Mouse (Mus musculus) forebrain, embryonic 14.5 days (tissue): ENCODE data around the gene Abcb6. TPM values are rescaled to one million over a fixed set of nuclear protein-coding genes. Genes with fewer than 3 reads are reported as not detected.
A peak's percentile ranks its signal among the peaks of the same experiment; 100 is the strongest.

ENCODE experiments used
- ATAC-seq: fragments of 200-750 bp; cut with Nextera tagmentation; 2 replicates; pipeline ENCODE4 v1.8.0; 2017; ENCODE audit warnings: mild to moderate bottlenecking, moderate library complexity
- DNase-seq: peaks from one replicate; pipeline ENCODE4 v3.0.0-alpha.2; 2015; ENCODE audit warnings: low spot score
- H3K27ac ChIP-seq: fragments of 300-500 bp; sonication (generic); 2 replicates; pipeline ENCODE4 v1.5.1; 2014; ENCODE audit warnings: low read depth, mild to moderate bottlenecking, control low read depth, low read length, moderate library complexity
- H3K27me3 ChIP-seq: fragments of 300-500 bp; sonication (generic); replicated peaks from 2 replicates; pipeline ENCODE4 v1.6.1; 2014; ENCODE audit warnings: low read length, control low read depth, mixed read lengths; ENCODE audit not compliant: control insufficient read depth, insufficient read depth
- H3K36me3 ChIP-seq: fragments of 300-500 bp; sonication (generic); 2 replicates; pipeline ENCODE4 v1.6.1; 2014; ENCODE audit warnings: low read length, control low read depth; ENCODE audit not compliant: control insufficient read depth, insufficient read depth
- H3K4me1 ChIP-seq: fragments of 300-500 bp; sonication (generic); 2 replicates; pipeline ENCODE4 v1.6.1; 2014; ENCODE audit warnings: antibody characterized with exemption, low read length, control low read depth; ENCODE audit not compliant: control insufficient read depth, insufficient read depth
- H3K4me2 ChIP-seq: fragments of 300-500 bp; sonication (generic); 2 replicates; pipeline ENCODE4 v1.6.1; 2014; ENCODE audit warnings: mild to moderate bottlenecking, control low read depth, low read length
- H3K4me3 ChIP-seq: fragments of 300-500 bp; sonication (generic); 2 replicates; pipeline ENCODE4 v1.5.1; 2014; ENCODE audit warnings: low read depth, low read length, control low read depth
- H3K9ac ChIP-seq: fragments of 300-500 bp; sonication (generic); 2 replicates; pipeline ENCODE4 v1.6.1; 2014; ENCODE audit warnings: mild to moderate bottlenecking, low read length, control low read depth, moderate library complexity
- H3K9me3 ChIP-seq: fragments of 300-500 bp; sonication (generic); replicated peaks from 2 replicates; pipeline ENCODE4 v1.6.1; 2016; ENCODE audit warnings: low read length, control low read depth, mixed read lengths; ENCODE audit not compliant: control insufficient read depth
- WGBS: fragments of 180-500 bp; shearing (Covaris S2); extraction: QIAGEN DNeasy Blood & Tissue Kit; methylation state at CpG from one replicate; pipeline ENCODE4 v1.1.7; 2014; 5-methylcytosine and 5-hydroxymethylcytosine counted together
- polyA plus RNA-seq: library from polyadenylated mRNA; unstranded; fragments of >200 nt; fragmentation: Nextera tagmentation; extraction: Ambion mirVana; gene quantifications from 2 replicates; pipeline ENCODE4 v1.2.1, GENCODE M21; 2014

Abcb6 gene
- polyA plus RNA-seq, 1 experiment from 2014 or later: 26.2 TPM

GRCm38 (mm10) chr1:75190577-75190976 is 10.4 kb upstream of the Abcb6 start:
- H3K27me3 ChIP-seq: no peaks in the 10 kb centered on the region
- peaks cover 30% of the 10 kb centered on the region for H3K36me3 ChIP-seq
- 76% methylated on average over 2 of the region's 2 CpGs for WGBS
- DNase-seq (no peak), ATAC-seq (no peak)
- H3K9ac ChIP-seq: no peak overlapping the region
- no peak overlapping the region for H3K27ac ChIP-seq
- peaks cover 14% of the 10 kb centered on the region for H3K4me1 ChIP-seq
- H3K4me2 ChIP-seq: peak overlapping the region; percentile 84; the same call in 1 of the 2 replicates
- H3K4me3 ChIP-seq: no peak overlapping the region
- H3K9me3 ChIP-seq: no peaks in the 10 kb centered on the region

- Histone ChIP-seq H3K4me2 (no peak overlapping the region), H3K9ac (no peak overlapping the region), H3K4me3 (no peak overlapping the region), H3K36me3 (peaks cover 53% of the 10 kb centered on the region), H3K27ac (no peak overlapping the region), H3K27me3 (no peaks in the 10 kb centered on the region), H3K4me1 (peaks cover 10% of the 10 kb centered on the region), H3K9me3 (no peaks in the 10 kb centered on the region)
- 85% methylated on average over 2 of the region's 2 CpGs for WGBS
- DNase-seq (no peak), ATAC-seq (no peak)
Observed at GRCm38 (mm10) chr1:75187914-75188483, 7.8 kb upstream of the Abcb6 start.

- H3K4me3 ChIP-seq: no peak overlapping the region
- no peak overlapping the region for H3K27ac ChIP-seq
- no peaks in the 10 kb centered on the region for H3K27me3 ChIP-seq
- DNase-seq (no peak), ATAC-seq (no peak)
- H3K4me1 ChIP-seq: peaks cover 5% of the 10 kb centered on the region
- no peaks in the 10 kb centered on the region for H3K9me3 ChIP-seq
- H3K4me2 ChIP-seq: no peak overlapping the region
- H3K9ac ChIP-seq: no peak overlapping the region
- peaks cover 62% of the 10 kb centered on the region for H3K36me3 ChIP-seq
Observed at GRCm38 (mm10) chr1:75187126-75187525, 6.9 kb upstream of the Abcb6 start.

- 92% methylated on average over 11 of the region's 11 CpGs for WGBS
- Histone ChIP-seq H3K9me3 (no peaks in the 10 kb centered on the region), H3K4me3 (no peak overlapping the region), H3K36me3 (peaks cover 73% of the 10 kb centered on the region), H3K9ac (no peak overlapping the region), H3K27me3 (no peaks in the 10 kb centered on the region), H3K4me1 (no peaks in the 10 kb centered on the region), H3K4me2 (no peak overlapping the region), H3K27ac (no peak overlapping the region)
- no peak for ATAC-seq
- no peak for DNase-seq
Observed at GRCm38 (mm10) chr1:75185495-75185894, 5.3 kb upstream of the Abcb6 start.

GRCm38 (mm10) chr1:75182160-75182559 is 2.0 kb upstream of the Abcb6 start:
- H3K4me3 ChIP-seq: no peak overlapping the region
- no peaks in the 10 kb centered on the region for H3K27me3 ChIP-seq
- H3K36me3 ChIP-seq: peaks cover 63% of the 10 kb centered on the region
- H3K9ac ChIP-seq: no peak overlapping the region
- H3K4me2 ChIP-seq: no peak overlapping the region
- no peak overlapping the region for H3K27ac ChIP-seq
- ATAC-seq (no peak), DNase-seq (no peak)
- no peaks in the 10 kb centered on the region for H3K9me3 ChIP-seq
- 67% methylated on average over 4 of the region's 4 CpGs for WGBS
- H3K4me1 ChIP-seq: peaks cover 7% of the 10 kb centered on the region

GRCm38 (mm10) chr1:75181377-75181870 is 1.2 kb upstream of the Abcb6 start:
- ATAC-seq (no peak), DNase-seq (no peak)
- Histone ChIP-seq H3K4me3 (no peak overlapping the region), H3K4me1 (peaks cover 7% of the 10 kb centered on the region), H3K4me2 (no peak overlapping the region), H3K27ac (no peak overlapping the region), H3K36me3 (peaks cover 63% of the 10 kb centered on the region), H3K9me3 (no peaks in the 10 kb centered on the region), H3K9ac (no peak overlapping the region), H3K27me3 (no peaks in the 10 kb centered on the region)
- 71% methylated on average over 4 of the region's 4 CpGs for WGBS

- no peaks in the 10 kb centered on the region for H3K27me3 ChIP-seq
- peak overlapping the region; percentile 97 for H3K4me2 ChIP-seq
- H3K27ac ChIP-seq: no peak overlapping the region
- ATAC-seq (no peak), DNase-seq (no peak)
- H3K4me1 ChIP-seq: peaks cover 7% of the 10 kb centered on the region
- H3K4me3 ChIP-seq: 0 out of 2 replicates have a peak overlapping the region, but pooled peaks have one; percentile 52
- no peak overlapping the region for H3K9ac ChIP-seq
- 32% methylated on average over 7 of the region's 7 CpGs for WGBS
- H3K36me3 ChIP-seq: peaks cover 63% of the 10 kb centered on the region
- H3K9me3 ChIP-seq: no peaks in the 10 kb centered on the region
Observed at GRCm38 (mm10) chr1:75180741-75181140, 549 bp upstream of the Abcb6 start.

- no peaks in the 10 kb centered on the region for H3K27me3 ChIP-seq
- ATAC-seq (peak; percentile 58), DNase-seq (peak; percentile 44)
- H3K36me3 ChIP-seq: peaks cover 63% of the 10 kb centered on the region
- no peak overlapping the region; the same call in 1 of the 2 replicates for H3K27ac ChIP-seq
- no peaks in the 10 kb centered on the region for H3K9me3 ChIP-seq
- H3K4me3 ChIP-seq: peak overlapping the region; percentile 52
- WGBS: 8% methylated on average over 23 of the region's 23 CpGs
- peak overlapping the region; percentile 72 for H3K9ac ChIP-seq
- H3K4me2 ChIP-seq: peak overlapping the region; percentile 97
- H3K4me1 ChIP-seq: peaks cover 7% of the 10 kb centered on the region
Observed at GRCm38 (mm10) chr1:75179334-75180104, 673 bp downstream of the Abcb6 start.
